In the genomic region with DNA sequence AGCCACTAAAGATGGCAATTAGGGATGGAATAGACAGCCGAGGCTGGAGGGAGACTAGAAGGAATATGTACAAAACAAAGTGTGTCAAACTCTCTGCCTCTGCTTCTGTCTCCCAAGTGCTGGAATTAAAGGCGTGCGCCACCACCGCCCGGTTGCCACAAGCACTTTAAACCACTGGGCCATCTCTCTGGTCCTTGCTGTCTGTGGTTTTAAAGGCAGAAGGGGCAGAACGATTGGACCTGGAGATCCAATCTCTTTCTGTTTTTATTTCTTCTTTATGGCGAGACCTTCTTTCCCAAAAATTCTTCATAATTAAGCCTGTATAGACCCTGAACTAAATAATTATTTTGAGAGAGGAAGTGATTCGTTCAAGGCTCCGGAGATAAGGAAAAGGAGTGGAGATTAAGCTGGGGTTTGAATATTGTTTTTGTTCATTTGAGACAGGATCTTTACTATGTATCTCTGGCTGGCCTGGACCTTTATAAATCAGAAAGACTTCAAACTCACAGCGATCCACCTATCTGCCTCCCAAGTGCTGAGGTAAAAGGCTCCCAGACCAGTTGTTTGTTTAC, we compare ENCODE assay signal across 8 mouse cellular contexts. TPM values are rescaled to one million over a fixed set of nuclear protein-coding genes. Genes with fewer than 3 reads are reported as not detected.
A peak's percentile ranks its signal among the peaks of the same experiment; 100 is the strongest.
DNase-seq lines count a peak whose midpoint lies in the region; ATAC-seq and TF ChIP-seq lines count a peak whose summit lies in the region.

No protein-coding gene starts in this region.

- no peaks in the 10 kb centered on the region for H3K9me3 ChIP-seq in kidney, postnatal 0 days (replicated peaks; ENCODE audit: low read length)
- H3K9me3 ChIP-seq in embryonic facial prominence, embryonic 11.5 days (replicated peaks; ENCODE audit: control insufficient read depth, low read length), result no peaks in the 10 kb centered on the region
- no peaks in the 10 kb centered on the region for H3K9me3 ChIP-seq in intestine, postnatal 0 days (ENCODE audit: control insufficient read depth)

- H3K4me1 ChIP-seq in kidney, postnatal 0 days (replicated peaks; ENCODE audit: insufficient read depth, low read length), result peaks cover 7% of the 10 kb centered on the region
- no peaks in the 10 kb centered on the region for H3K4me1 ChIP-seq in embryonic facial prominence, embryonic 11.5 days (ENCODE audit: control insufficient read depth, insufficient read depth, low read length)
- H3K4me1 ChIP-seq in intestine, postnatal 0 days (replicated peaks; ENCODE audit: control insufficient read depth, insufficient read depth, low read length), result 0 out of 2 replicates have a peak, but pooled peaks cover 5% of the 10 kb centered on the region

- ATAC-seq in kidney, postnatal 0 days (replicated peaks; ENCODE audit: low FRiP score, low read depth), result no peak
- no peak for ATAC-seq in embryonic facial prominence, embryonic 11.5 days (replicated peaks; ENCODE audit: insufficient number of reproducible peaks, low FRiP score, low TSS enrichment, low read depth)
- ATAC-seq in intestine, postnatal 0 days, result no peak

- peaks cover 13% of the 10 kb centered on the region; the same call in 1 of the 2 replicates for H3K36me3 ChIP-seq in kidney, postnatal 0 days (ENCODE audit: insufficient read depth, low read length)
- no peaks in the 10 kb centered on the region; the same call in 1 of the 2 replicates for H3K36me3 ChIP-seq in embryonic facial prominence, embryonic 11.5 days (replicated peaks; ENCODE audit: control insufficient read depth, insufficient read depth, low read depth, low read length)
- peaks cover 15% of the 10 kb centered on the region; the same call in 1 of the 2 replicates for H3K36me3 ChIP-seq in intestine, postnatal 0 days (ENCODE audit: control insufficient read depth, insufficient read depth)

- peak overlapping the region; percentile 92 for H3K4me2 ChIP-seq in kidney, postnatal 0 days (ENCODE audit: low read length)
- H3K4me2 ChIP-seq in embryonic facial prominence, embryonic 11.5 days (ENCODE audit: low read depth, low read length), result peak overlapping the region; percentile 83
- peak overlapping the region; percentile 81 for H3K4me2 ChIP-seq in intestine, postnatal 0 days (replicated peaks; ENCODE audit: low read depth)

- no peaks in the 10 kb centered on the region for H3K27me3 ChIP-seq in kidney, postnatal 0 days (ENCODE audit: insufficient read depth, low read length)
- H3K27me3 ChIP-seq in embryonic facial prominence, embryonic 11.5 days (ENCODE audit: control insufficient read depth, insufficient read depth, low read length), result no peaks in the 10 kb centered on the region
- H3K27me3 ChIP-seq in intestine, postnatal 0 days (replicated peaks; ENCODE audit: control insufficient read depth, insufficient read depth, low read length), result no peaks in the 10 kb centered on the region

- no peak for DNase-seq in kidney, postnatal 0 days (ENCODE audit: low spot score)
- DNase-seq in kidney, postnatal 25 days, result no peak
- DNase-seq in embryonic facial prominence, embryonic 11.5 days (ENCODE audit: low spot score), result no peak
- peak; percentile 20 for DNase-seq in naive thymus-derived CD4-positive, alpha-beta T cell, adult 2 months (ENCODE audit: low read depth)
- no peak for DNase-seq in embryo, embryonic 11 days
- DNase-seq in ovary, postnatal 10 days (ENCODE audit: low spot score), result no peak
- DNase-seq in gastrocnemius, postnatal 4 days (ENCODE audit: low spot score in 2 of 2), result no peak

- peak overlapping the region; percentile 89 for H3K9ac ChIP-seq in kidney, postnatal 0 days (ENCODE audit: low read depth, low read length)
- H3K9ac ChIP-seq in embryonic facial prominence, embryonic 11.5 days (replicated peaks; ENCODE audit: low read length), result 0 out of 2 replicates have a peak overlapping the region, but pooled peaks have one; percentile 8
- peak overlapping the region; percentile 88 for H3K9ac ChIP-seq in intestine, postnatal 0 days (ENCODE audit: low read depth, low read length)

- TF ChIP-seq CTCF in kidney, postnatal 0 days (IDR thresholded peaks at IDR 0.05; ENCODE audit: low read depth), result no peak
- TF ChIP-seq CTCF in intestine, postnatal 0 days (IDR thresholded peaks at IDR 0.05; ENCODE audit: low read depth), result no peak

- peak overlapping the region; percentile 91 for H3K4me3 ChIP-seq in kidney, postnatal 0 days (replicated peaks; ENCODE audit: low read depth, low read length)
- peak overlapping the region; percentile 92 for H3K4me3 ChIP-seq in embryonic facial prominence, embryonic 11.5 days (ENCODE audit: low read depth, low read length)
- H3K4me3 ChIP-seq in intestine, postnatal 0 days (ENCODE audit: low read depth, low read length), result peak overlapping the region; percentile 89

- peak overlapping the region; percentile 98 for H3K27ac ChIP-seq in kidney, postnatal 0 days
- H3K27ac ChIP-seq in embryonic facial prominence, embryonic 11.5 days (replicated peaks; ENCODE audit: low read depth, low read length), result no peak overlapping the region
- H3K27ac ChIP-seq in intestine, postnatal 0 days (ENCODE audit: low read depth, low read length), result peak overlapping the region; percentile 87; the same call in 1 of the 2 replicates

- 1% methylated on average over 10 of the region's 10 CpGs for WGBS in kidney, postnatal 0 days
- WGBS in embryonic facial prominence, embryonic 11.5 days, result 8% methylated on average over 10 of the region's 10 CpGs
- 1% methylated on average over 10 of the region's 10 CpGs for WGBS in intestine, postnatal 0 days

RNA-seq across cellular contexts. Expression of a gene that starts 0.4 kb away (rescaled TPM):
- 11.7 and 12.7 TPM in 2 replicates for polyA plus RNA-seq in kidney, postnatal 0 days (2015; fragmentation: Nextera tagmentation; extraction: Ambion mirVana)
- polyA plus RNA-seq in embryonic facial prominence, embryonic 11.5 days (2014; fragmentation: Nextera tagmentation; extraction: Ambion mirVana), result 12.5 and 13.3 TPM in 2 replicates
- polyA plus RNA-seq in intestine, postnatal 0 days (2015; fragmentation: Nextera tagmentation; extraction: Ambion mirVana), result 8.3 and 9.8 TPM in 2 replicates
- total RNA-seq in gastrocnemius, postnatal 4 days (2021), result 10 to 100 TPM; 54.4 to 63.4 TPM

RNA-seq across cellular contexts. Expression of a gene that starts 23.7 kb away (rescaled TPM):
- polyA plus RNA-seq in kidney, postnatal 0 days (2015; fragmentation: Nextera tagmentation; extraction: Ambion mirVana), result 12.4 and 12.9 TPM in 2 replicates
- 29.1 and 38.6 TPM in 2 replicates for polyA plus RNA-seq in embryonic facial prominence, embryonic 11.5 days (2014; fragmentation: Nextera tagmentation; extraction: Ambion mirVana)
- polyA plus RNA-seq in intestine, postnatal 0 days (2015; fragmentation: Nextera tagmentation; extraction: Ambion mirVana), result 4.0 and 4.6 TPM in 2 replicates
- 1 to 10 TPM; 7.3 to 7.8 TPM for total RNA-seq in gastrocnemius, postnatal 4 days (2021)

RNA-seq across cellular contexts. Expression of a gene that starts 32.1 kb away (rescaled TPM):
- polyA plus RNA-seq in kidney, postnatal 0 days (2015; fragmentation: Nextera tagmentation; extraction: Ambion mirVana), result 42.9 and 50.3 TPM in 2 replicates
- 100 and 101 TPM in 2 replicates for polyA plus RNA-seq in embryonic facial prominence, embryonic 11.5 days (2014; fragmentation: Nextera tagmentation; extraction: Ambion mirVana)
- polyA plus RNA-seq in intestine, postnatal 0 days (2015; fragmentation: Nextera tagmentation; extraction: Ambion mirVana), result 18.5 and 19.2 TPM in 2 replicates
- total RNA-seq in gastrocnemius, postnatal 4 days (2021), result 10 to 100 TPM; 53.7 to 56.0 TPM

RNA-seq across cellular contexts. Expression of a gene that starts 49.2 kb away (rescaled TPM):
- 64.8 and 69.5 TPM in 2 replicates for polyA plus RNA-seq in kidney, postnatal 0 days (2015; fragmentation: Nextera tagmentation; extraction: Ambion mirVana)
- polyA plus RNA-seq in embryonic facial prominence, embryonic 11.5 days (2014; fragmentation: Nextera tagmentation; extraction: Ambion mirVana), result 55.8 and 58.8 TPM in 2 replicates
- 29.6 and 32.0 TPM in 2 replicates for polyA plus RNA-seq in intestine, postnatal 0 days (2015; fragmentation: Nextera tagmentation; extraction: Ambion mirVana)
- 10 to 100 TPM; 44.7 to 51.2 TPM for total RNA-seq in gastrocnemius, postnatal 4 days (2021)

RNA-seq across cellular contexts. Expression of a gene that starts 54.1 kb away (rescaled TPM):
- polyA plus RNA-seq in kidney, postnatal 0 days (2015; fragmentation: Nextera tagmentation; extraction: Ambion mirVana), result 30.2 and 31.6 TPM in 2 replicates
- 22.8 and 23.5 TPM in 2 replicates for polyA plus RNA-seq in embryonic facial prominence, embryonic 11.5 days (2014; fragmentation: Nextera tagmentation; extraction: Ambion mirVana)
- polyA plus RNA-seq in intestine, postnatal 0 days (2015; fragmentation: Nextera tagmentation; extraction: Ambion mirVana), result 15.9 and 17.9 TPM in 2 replicates
- 10 to 100 TPM; 13.2 to 13.6 TPM for total RNA-seq in gastrocnemius, postnatal 4 days (2021)

Comparison
In these comparisons a context has a peak if more than half of its experiments do, and no peak if none do; other contexts are left out.
1. H3K9ac ChIP-seq: peak in every context shown above with its lines; median percentile 89 in kidney, postnatal 0 days; 88 in intestine, postnatal 0 days; 8 in embryonic facial prominence, embryonic 11.5 days.